Mouse (Mus musculus): ENCODE results near the gene Sp6.

The Sp6 gene

DNA sequence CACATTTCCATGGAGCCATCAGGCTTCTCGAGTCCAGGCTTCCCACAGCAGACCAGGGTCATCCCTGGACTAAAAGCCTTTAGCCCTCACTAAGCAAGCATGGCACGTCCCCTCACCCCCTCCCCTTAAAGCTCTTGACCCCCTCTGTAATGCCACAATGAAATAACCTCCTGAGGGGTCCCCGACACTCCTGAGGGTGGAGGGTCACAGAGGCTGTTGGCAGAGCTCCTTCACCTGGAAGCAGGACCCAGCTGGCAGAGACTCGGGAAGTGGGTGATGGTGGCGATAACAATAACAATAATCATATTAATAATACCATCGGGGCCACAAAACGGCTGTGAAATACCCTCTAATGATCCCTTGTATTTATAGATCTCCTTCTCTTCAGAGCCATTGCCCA, 30.3 kb upstream of the Sp6 start, which contains the start of gene Sp2:
Gene Sp2 (minus strand): TSS at position 101 of the 400 bp plus-strand sequence.
- peak in 1 of 2 experiments; percentile 16 for DNase-seq

DNA sequence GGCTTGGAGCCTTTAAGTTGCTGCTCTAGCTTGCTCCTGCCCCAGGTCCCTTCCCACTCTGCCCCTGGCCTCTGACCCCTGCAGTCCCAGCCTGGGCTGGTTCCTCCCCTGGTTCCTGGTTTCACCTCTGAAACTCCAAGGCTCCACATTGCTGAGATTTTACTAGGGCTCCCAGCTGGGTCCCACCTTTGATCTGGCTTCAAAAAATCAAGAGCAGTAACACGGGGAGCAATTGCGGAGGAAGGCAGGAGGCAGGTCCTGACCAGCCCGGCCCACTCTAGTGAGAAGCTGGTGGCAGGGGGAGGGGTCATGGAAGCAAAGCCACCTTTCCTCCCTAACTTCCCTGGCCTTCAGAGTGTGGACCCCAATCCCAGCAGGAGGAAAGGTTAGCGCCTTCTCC, 28.3 kb upstream of the Sp6 start:
- DNase-seq = no peak

DNA sequence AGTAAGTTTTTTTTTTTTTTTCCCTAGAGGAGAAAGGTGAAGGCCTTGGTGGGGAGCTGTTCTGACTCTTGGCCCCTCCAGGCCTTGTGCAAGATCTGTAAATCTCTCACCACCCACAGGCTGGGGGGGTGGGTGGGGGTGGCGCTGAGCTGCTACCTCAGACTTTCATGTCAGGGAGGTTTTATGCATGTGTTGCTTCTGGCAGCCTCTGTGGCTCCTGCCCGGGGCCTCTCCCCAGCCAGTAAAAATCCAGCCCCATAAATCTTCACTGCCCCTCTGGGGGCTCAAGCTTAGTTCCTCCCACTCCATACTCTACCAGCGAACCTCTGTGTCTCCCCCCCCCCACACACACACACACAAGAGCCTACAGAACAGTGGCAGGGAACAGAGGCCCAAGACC, 26.7 kb upstream of the Sp6 start:
- no peak for DNase-seq

DNA sequence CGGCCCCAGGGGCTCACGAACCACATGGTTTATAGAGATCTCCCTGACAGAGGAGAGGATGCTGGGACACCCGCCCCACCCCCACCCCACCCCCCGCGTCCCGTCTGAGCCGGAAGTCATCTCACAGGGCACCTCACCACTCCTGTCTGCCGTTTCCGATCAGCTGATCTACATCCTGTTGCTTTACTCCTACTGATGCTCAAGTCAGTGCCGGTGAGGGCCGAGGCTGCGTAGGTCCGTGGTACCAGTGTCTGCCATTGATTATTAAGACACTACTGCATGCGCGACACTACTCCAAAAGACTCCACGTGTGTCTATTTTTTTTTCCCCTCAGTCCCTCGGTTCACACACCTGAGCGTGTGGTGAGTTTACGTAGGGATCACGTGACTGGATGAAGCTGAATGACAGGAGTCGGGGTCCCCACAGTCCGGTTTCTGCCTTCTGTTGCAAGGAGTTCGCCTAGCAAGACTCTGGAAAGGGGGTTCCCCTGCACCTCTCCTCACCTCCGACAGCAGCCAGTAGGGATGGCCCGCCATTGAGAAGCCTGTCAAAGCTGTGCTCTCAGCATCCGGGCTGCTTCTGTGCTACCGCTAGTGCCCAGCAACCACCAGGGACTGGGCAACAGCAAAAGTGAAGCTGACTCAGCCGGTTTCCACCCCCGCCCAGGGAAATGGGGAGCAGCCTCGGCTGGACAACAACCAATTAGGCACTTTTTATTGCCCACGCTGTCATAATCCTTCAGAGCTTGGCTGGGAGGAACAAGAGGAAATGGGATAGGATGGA, 25.1 kb upstream of the Sp6 start:
- peak; percentile 30 to 33 for DNase-seq

DNA sequence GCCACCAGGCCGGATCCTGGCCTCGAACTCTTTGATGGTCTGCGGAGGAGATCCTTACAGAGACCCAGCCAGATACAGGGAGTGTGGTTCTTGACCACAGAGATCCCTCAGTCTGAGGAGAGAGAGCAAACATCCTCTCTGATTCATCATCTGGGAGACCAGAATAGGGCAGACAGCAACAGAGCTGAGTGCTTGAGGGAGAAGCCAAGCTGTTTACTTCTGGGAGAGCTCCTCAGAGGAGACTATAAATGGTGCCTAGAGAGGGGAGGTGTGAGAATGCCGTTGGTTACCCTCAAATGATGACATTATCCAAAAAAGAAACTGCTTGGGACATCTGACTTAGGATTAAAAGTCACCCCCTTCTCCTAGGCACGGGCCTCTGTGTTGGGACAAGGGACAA, 21.7 kb upstream of the Sp6 start:
- no peak for DNase-seq

DNA sequence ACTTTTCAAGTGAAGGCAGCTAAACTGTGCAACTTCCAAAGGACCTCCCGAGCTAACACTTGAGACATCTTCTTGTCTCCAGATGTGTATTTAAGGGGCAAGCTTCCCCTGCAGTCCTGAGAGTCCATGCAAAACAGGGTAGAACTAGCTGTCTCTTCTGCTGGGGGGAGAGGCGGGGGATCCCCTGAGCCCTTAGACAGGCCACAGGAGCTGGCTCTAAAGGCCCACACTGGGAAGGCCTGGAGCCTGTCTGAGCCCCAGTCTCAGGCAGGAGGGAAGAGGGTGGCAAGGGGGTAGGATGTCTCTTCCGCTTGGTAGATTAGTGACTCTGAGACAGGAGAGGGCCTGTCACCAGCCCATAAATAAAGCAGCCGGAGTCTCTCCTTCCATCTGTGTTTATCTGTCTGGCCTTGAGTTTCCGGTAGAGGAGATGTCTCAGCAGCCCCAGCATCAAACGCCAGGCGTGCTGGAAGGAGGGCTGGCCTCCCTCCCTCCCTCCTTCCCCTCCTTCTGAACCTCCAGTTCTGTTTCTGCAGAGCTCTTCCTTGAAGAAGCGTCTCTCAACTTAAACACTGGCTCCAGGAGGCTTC, 20.4 kb upstream of the Sp6 start:
- DNase-seq = no peak

DNA sequence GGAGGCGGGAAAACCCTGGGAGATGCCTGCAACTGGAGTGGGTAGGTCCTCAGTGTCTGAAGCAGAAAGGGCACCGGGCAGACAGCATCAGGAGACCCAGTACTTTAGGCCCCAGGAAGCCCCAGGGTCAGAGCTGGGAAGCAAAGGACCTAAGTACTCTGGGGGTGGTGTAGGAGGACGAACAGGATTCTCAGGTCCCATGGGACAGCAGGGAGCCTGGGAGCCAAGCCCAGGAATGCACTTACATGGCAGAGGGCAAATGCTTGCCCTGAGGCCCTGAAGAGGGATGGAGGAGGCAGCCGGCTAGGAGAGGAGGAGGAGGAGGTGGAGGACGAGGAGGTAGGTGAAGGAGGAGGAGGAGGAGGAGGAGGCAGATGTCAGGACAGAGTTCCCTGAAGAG, 18.2 kb upstream of the Sp6 start:
- no peak for DNase-seq

DNA sequence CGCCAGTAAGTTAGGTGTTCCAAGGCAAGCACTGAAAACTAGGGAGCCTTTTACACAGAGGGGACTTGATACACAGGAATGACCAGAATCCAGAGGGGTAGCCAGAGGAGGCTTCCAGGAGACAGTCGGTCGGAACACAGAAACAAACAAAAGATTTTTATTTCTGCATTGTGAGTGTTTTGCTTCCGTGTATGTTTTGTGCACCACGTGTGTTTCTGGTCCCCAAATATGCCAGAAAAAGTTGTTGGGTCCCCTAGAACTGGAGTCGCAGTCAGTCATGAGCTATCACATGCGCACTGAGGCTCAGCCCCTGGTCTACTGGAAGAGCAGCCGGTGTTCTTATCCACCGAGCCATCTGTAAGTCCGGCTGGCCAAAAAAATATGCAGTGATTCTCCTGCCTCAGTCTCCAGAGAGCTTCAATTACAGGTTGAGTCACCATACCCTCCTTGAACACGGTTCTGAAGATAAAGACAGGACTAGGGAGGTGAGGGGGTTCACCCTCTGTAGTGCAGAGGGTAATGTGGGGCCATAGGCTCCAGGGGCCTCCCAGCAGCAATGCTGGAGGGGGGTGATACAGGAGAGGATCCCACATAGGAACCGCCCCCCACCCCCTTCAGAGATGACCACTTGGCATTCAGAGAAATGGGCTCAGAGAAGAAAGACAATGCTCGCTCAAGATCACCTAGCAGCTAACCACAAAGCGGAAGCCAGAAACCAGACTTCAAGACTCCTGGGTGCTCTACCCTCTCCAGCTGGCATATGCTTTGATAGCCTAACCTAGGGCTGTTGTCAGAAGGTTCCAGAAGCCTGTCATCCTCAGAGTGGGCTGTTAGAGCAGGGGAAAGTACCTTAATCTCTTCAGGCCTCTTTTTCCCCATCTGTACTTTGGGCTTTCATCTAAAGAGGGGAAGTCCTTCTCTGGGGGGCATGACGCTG, 17.1 kb upstream of the Sp6 start:
- no peak for DNase-seq

DNA sequence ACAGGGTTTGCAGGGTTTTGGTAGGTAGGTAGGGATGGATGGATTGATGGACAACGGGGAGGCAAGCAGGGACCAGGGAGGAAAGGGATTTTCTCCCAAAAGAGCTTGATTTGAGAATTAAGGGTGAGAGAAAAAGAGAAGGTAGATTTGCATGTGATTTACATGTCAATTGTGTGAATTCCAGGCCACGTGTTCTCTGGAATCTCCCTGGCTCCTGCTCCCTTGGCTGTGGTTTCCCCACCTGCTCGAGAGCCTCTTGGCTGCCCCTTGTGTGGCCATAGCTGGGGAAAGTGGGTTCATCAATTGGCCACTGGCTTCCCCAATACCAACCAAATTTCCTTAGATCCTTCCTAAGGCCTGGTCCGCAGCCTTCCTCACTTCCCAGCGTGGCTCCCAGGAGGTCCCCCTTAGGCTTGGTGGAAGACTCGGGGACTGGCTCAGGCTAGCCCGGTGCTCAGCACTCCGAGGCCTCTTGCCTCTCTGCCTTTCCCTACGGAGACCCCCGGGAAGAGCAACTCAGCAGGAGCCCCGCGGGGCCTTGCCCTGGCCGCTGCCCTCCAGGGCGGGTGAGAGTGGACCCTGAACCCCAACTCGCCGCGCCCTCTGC, 16.3 kb upstream of the Sp6 start:
- no peak for DNase-seq

DNA sequence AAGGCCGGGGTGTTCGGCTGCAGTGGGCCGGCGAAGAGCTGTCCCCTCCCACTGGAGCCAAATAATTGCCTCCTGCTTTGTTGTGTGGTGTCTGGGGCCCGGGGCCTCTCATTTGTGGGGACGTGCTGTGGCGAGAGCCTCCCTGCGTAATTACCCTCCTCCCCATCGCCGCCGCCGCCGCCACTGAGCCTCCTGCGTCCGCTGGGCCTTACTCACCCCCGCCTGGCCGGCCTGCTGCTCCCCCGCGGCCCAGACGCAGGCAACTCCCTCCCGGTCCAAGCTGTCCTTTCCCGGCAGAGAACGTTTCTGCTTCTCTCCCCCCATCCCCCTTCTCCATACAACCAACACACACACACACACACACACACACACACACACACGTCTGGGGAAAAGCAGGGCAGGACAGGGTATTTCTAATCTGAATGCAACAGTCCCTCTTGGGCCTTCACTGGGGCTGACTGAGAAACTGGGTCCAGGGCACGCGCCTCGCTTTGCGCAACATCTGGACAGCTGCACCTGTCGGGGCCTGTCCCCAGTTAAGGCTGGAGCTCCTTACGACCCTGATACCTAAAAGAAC, 15.7 kb upstream of the Sp6 start:
- peak; percentile 68 to 75 for DNase-seq

DNA sequence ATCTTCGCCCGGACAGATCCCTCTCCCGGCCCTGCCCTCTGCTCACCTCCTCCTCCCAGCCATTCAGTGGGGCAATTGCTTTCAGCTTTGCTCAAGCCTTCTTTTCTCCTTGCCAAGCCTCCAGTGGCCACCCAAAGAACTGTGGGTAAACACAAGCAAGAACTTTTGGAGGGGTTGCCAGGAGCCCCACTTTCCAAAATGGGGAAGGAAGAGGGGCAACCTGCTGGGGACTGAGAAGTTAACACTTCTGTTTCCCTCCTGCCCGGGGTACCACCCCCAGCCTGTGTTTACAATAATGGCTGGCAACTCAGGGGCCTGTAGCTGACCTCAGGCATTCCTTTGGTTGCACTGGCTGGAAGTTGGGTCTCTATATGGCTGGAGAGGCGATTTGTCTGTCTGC, 10.0 kb upstream of the Sp6 start:
- no peak for DNase-seq

DNA sequence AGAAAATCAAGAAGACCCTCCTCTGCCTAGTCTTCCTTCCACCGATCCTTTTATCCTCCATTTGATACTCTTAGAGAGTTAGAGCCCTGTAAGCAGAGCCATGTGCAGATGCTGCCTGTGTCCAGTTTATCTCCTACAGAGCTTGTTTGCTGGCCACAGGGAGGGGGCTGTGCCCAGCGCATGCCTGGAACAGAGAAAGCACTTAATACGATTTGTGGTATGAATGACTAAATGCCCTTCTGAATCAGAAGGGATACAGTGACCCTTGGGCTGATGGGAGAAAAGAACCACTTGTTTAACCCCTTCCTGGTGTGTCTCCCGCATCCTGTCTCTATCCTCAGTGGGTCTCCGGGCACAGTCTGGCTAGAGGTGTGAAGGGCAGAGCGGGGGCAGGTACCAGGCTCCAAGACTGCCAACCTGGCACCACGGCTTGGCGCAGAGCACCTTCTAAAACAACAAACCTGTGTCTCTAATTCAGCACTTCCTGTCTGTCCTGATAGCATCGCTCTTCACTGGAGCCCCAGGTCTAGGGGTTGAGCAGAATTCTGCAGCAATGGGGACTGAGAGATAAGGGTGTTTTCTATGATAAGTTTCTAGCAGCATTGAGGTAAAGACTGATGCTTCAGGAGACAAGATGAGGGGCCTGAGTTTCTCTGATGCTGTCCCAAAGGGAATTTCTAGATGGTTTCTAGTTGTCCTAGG, 6.0 kb upstream of the Sp6 start:
- DNase-seq = no peak

DNA sequence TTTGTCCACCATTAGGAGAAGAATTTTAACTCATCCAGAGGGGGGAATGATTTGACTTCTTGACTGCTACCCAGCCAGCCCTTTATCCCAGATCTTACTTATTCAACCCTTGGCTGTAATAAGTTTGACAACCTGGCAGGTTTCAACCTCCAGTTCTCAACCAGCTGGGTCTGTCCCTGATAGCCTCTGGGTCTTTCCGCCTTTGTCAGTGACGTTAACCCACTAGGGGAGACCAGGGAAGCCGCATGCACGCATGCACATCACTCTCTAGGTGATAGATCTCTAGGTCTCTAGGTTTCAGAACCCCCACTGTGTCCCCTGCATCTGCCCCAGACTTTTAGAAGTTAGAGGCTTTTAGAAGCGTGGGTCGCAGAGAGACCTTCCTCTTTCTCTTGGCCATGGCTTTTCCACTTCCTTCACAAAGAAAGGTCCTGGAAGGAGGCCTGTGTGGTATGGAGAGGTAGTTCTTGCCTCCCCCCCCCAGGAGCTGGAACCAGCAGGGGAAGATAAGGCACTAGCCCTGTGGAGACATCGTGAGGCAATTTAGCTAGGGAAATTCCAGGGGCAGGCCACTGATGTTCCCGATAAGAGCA, 3.9 kb upstream of the Sp6 start:
- DNase-seq = no peak

DNA sequence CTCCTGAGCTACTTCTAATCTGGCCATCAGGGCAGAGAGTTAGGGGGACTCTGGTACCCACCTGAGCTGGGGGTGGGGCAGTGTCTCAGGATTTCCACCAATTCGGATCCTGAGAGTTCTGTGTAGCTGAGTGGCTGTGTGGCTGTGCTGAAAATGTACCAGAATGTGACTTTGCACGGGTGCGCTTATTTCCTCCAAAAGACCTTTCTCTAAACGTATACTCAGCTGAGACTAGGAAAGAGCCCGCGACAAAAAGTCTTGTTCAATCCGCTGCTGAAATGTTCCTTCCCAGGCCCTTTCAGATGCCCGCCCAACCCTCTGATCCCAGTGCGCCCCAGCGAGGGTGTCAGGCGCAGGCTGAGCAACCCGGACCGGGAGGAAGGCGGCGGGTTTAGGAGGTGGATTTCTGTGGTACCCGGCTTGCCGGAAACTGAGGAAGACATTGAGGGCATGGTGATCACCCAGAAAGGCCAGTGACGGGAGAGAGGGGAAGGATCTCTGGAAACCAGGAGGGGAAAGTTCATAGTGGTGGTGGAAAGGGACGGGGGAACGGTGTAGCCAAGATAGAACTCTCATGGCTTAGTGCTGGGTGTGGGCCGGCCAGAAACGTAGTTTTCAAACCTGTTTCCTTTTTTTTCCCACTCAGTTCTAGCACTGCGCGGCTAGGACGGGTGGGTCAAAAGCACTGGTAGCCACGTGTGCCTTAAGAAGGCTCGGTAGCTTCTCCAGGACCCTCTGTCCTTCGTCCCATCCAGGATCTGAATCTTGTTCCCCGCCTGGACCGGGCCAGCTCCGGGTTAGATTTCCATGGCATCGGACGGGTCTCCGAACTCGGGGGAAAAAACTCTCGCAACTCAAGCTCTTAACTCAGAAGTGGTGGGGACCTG, 4.7 kb downstream of the Sp6 start:
- DNase-seq = no peak

DNA sequence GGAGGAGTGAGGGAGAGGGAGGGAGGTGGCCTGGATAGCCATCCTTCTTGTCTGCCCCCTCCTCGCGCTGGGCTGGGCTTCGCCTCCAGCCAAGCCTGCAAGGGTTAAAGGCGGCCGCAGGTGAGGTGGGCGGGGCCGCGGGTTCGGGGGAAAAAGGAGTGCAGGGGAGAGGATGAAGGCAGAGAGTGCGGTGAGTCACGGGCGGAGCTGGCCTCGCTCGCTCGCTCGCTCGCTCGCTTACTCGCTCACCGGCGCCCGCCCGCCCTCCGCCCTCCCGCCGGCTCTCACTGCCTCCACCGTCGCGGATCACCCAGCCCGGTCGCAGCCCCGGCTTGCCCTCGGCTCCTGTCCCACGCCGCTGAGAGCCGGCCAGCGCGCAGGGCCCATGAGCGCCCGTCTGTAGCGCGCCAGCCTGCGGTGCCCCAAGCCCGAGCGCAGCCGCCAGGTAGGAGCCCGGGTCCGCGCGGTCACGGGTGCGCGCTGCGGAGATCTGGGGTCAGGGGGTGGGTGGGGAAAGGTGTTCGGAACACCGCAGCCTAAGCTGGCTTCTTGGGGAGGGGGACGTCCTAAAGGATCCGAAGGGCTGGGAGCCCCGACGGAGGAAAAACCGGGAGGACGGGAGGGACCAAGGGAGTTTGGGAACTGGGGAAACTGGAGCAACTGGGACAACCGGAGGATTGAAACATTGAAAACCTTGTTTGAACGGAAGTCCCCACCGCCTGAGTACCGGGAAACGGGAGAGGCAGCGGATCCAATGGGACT, 5.6 kb downstream of the Sp6 start:
- DNase-seq = no peak

DNA sequence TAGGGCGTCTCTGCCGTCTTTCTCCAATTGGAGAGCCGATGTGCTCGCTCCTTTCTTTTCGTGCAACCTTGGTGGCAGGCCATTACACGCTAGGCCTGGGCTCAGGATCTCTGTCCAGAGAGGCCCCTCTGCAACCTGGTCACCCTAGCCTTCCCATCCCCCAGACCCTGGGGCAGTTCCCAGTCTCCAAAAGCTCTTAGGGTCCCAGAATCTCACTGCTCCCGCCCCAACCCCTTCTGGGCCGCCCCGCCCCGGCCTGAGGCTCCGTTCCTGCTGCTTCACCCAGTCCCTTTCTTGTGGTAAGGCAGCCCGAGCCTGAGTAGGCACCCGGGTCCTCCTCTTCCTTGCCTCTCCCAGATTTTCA, 6.1 kb downstream of the Sp6 start:
- no peak for DNase-seq

DNA sequence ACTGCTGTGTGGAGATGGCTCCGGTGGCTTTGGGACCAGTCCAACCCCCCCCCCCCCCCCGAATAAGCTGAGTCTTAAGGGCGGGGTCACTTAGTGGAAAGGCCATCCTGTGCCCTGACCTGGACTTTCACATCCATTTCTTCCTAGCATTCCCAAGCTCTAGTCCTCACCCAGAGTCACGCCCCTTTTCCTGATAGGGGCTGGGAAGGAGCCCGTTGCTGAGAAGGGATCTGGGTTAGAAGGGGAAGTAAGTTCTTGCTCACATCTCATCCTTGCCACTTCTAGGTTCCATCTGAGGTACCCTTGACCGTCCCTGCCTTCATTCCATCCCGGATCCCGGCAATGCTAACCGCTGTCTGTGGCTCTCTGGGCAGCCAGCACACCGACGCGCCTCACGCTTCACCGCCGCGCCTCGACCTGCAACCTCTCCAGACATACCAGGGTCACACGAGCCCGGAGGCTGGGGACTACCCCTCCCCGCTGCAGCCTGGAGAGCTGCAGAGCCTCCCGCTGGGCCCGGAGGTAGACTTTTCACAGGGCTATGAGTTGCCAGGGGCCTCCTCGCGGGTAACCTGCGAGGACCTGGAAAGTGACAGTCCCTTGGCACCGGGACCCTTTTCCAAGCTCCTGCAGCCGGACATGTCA, 8.0 kb downstream of the Sp6 start:
- DNase-seq = no peak

DNA sequence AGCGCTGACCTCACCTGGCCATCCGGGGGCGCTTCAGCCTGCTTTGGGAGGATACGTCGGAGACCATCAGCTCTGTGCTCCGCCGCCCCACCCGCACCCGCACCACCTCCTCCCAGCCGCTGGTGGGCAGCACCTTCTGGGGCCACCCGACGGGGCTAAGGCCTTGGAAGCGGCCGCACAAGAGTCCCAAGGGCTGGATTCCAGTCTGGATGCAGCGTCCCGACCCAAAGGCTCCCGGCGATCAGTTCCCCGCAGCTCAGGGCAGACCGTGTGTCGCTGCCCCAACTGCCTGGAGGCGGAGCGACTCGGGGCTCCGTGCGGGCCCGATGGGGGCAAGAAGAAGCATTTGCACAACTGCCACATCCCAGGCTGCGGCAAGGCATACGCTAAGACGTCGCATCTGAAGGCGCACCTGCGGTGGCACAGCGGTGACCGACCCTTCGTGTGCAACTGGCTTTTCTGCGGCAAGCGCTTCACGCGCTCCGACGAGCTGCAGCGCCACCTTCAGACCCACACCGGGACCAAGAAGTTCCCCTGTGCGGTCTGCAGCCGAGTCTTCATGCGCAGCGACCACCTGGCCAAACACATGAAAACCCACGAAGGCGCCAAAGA, 8.8 kb downstream of the Sp6 start:
- DNase-seq = peak; percentile 80 to 87

DNA sequence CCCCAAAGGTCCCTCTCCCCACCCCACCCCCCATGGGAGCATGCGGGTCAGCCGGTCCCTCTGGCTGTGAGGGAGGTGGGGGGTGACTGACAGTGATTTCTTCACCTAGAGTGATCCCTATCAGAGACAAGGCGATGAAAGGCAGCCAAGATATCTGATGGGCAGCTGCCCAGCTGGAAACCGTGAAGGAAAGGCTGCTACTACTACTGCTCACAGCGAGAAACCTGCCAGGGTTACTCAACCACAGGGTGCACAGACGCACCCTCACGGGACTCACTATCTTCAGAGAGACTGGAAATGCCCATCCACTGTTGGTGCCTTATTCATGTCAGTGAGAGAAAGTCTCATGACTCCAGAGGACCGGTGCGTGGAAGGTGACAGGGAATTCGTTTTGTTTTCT, 11.8 kb downstream of the Sp6 start:
- DNase-seq = no peak
